In genomic region chr8:11476338-11477177, GRCm38 (mm10) we compare ENCODE assay signal across 8 mouse cellular contexts. TPM values are rescaled to one million over a fixed set of nuclear protein-coding genes. Genes with fewer than 3 reads are reported as not detected.
DNase-seq lines count a peak whose midpoint lies in the region; ATAC-seq and TF ChIP-seq lines count a peak whose summit lies in the region.

No protein-coding gene starts in this region.

- H3K4me2 ChIP-seq in lung, embryonic 16.5 days (ENCODE audit: low read depth, low read length), result peak overlapping the region; percentile 94

- H3K9ac ChIP-seq in heart, adult 2 months (ENCODE audit: low read depth, low read length), result peak overlapping the region; percentile 53
- peak overlapping the region; percentile 54 for H3K9ac ChIP-seq in lung, embryonic 16.5 days (ENCODE audit: low read length)

- TF ChIP-seq POLR2A in heart, adult 2 months (IDR thresholded peaks at IDR 0.05; ENCODE audit: insufficient read depth, low read depth, low read length), result peak; percentile 70; the same call in 1 of the 2 replicates
- no peak for TF ChIP-seq POLR2A in olfactory bulb, adult 2 months (IDR thresholded peaks at IDR 0.05; ENCODE audit: insufficient read depth, low read depth, low read length)

- TF ChIP-seq CTCF in heart, adult 2 months (IDR thresholded peaks at IDR 0.05), result no peak
- no peak for TF ChIP-seq CTCF in olfactory bulb, adult 2 months (IDR thresholded peaks at IDR 0.05; ENCODE audit: insufficient read depth, low read depth, low read length)

- WGBS in heart, adult 2 months, result 18% methylated on average over 24 of the region's 24 CpGs
- WGBS in lung, embryonic 16.5 days, result 6% methylated on average over 24 of the region's 24 CpGs
- 32% methylated on average over 24 of the region's 24 CpGs for WGBS in olfactory bulb, adult 2 months

- H3K4me1 ChIP-seq in heart, adult 2 months (ENCODE audit: control insufficient read depth, insufficient read depth, low read length), result peaks cover 7% of the 10 kb centered on the region; the same call in 1 of the 2 replicates
- peaks cover 33% of the 10 kb centered on the region for H3K4me1 ChIP-seq in lung, embryonic 16.5 days (replicated peaks; ENCODE audit: control insufficient read depth, insufficient read depth, low read length)
- peaks cover 21% of the 10 kb centered on the region for H3K4me1 ChIP-seq in olfactory bulb, adult 2 months (ENCODE audit: control insufficient read depth, insufficient read depth, low read length)

- no peak for TF ChIP-seq EP300 in heart, adult 2 months (IDR thresholded peaks at IDR 0.05; ENCODE audit: insufficient read depth, low read depth, low read length)

- H3K36me3 ChIP-seq in heart, adult 2 months (ENCODE audit: control insufficient read depth, insufficient read depth, low read length), result no peaks in the 10 kb centered on the region
- H3K36me3 ChIP-seq in lung, embryonic 16.5 days (ENCODE audit: control insufficient read depth, insufficient read depth, low read length), result no peaks in the 10 kb centered on the region

- peak overlapping the region; percentile 96 for H3K27ac ChIP-seq in heart, adult 2 months
- H3K27ac ChIP-seq in lung, embryonic 16.5 days (ENCODE audit: low read length), result peak overlapping the region; percentile 89
- H3K27ac ChIP-seq in olfactory bulb, adult 2 months (ENCODE audit: insufficient read depth, low read depth, low read length), result no peak overlapping the region

- no peaks in the 10 kb centered on the region for H3K9me3 ChIP-seq in lung, embryonic 16.5 days (ENCODE audit: control insufficient read depth, low read length)

- peak overlapping the region; percentile 68 for H3K4me3 ChIP-seq in heart, adult 2 months
- H3K4me3 ChIP-seq in lung, embryonic 16.5 days (ENCODE audit: low read length), result peak overlapping the region; percentile 68
- peak overlapping the region; percentile 16 for H3K4me3 ChIP-seq in olfactory bulb, adult 2 months (ENCODE audit: insufficient read depth, low read depth, low read length)

- intact Hi-C loops in heart, adult 2 months (cut with DNase I), result no loop called here

- ATAC-seq in lung, embryonic 16.5 days (ENCODE audit: low read depth), result peak; percentile 58

- no peaks in the 10 kb centered on the region for H3K27me3 ChIP-seq in heart, adult 2 months (ENCODE audit: control insufficient read depth, insufficient read depth, low read length)
- H3K27me3 ChIP-seq in lung, embryonic 16.5 days (ENCODE audit: control insufficient read depth, insufficient read depth, low read depth, low read length), result peaks cover 11% of the 10 kb centered on the region

- no peaks in the 10 kb centered on the region for H3K79me2 ChIP-seq in heart, adult 2 months (replicated peaks; ENCODE audit: control insufficient read depth, insufficient read depth, low read length)

- peak; percentile 41 for DNase-seq in ovary, postnatal 36 days (ENCODE audit: low spot score)
- no peak for DNase-seq in ovary, postnatal 10 days (ENCODE audit: low spot score)
- peak; percentile 45 for DNase-seq in brain, adult 2 months (ENCODE audit: low read depth, low spot score)
- peak; percentile 72 to 81 for DNase-seq in heart, adult 2 months
- DNase-seq in kidney, adult 11 months, result peak; percentile 70
- no peak for DNase-seq in frontal cortex, postnatal 14 days (ENCODE audit: low spot score in 2 of 2)

RNA-seq across cellular contexts. Expression of gene Rab20, which starts 2.0 kb away (rescaled TPM):
- total RNA-seq in heart, adult 2 months (2021), result 10 to 100 TPM; 17.8 to 27.4 TPM
- 40.9 and 46.8 TPM in 2 replicates for polyA plus RNA-seq in heart, adult 2 months (2012; rRNA removed)
- polyA plus RNA-seq in lung, embryonic 16.5 days (2015; fragmentation: Nextera tagmentation; extraction: Ambion mirVana), result 13.2 and 14.4 TPM in 2 replicates
- not detected in 2 replicates for polyA plus RNA-seq in olfactory bulb, adult 2 months (2012; ENCODE audit: insufficient read depth, insufficient read length, low replicate concordance, missing spikeins)

RNA-seq across cellular contexts. Expression of gene Naxd, which starts 20.7 kb away (rescaled TPM):
- total RNA-seq in heart, adult 2 months (2021), result 10 to 100 TPM; 31.2 to 32.7 TPM
- 56.9 and 64.1 TPM in 2 replicates for polyA plus RNA-seq in heart, adult 2 months (2012; rRNA removed)
- 164 and 169 TPM in 2 replicates for polyA plus RNA-seq in lung, embryonic 16.5 days (2015; fragmentation: Nextera tagmentation; extraction: Ambion mirVana)
- not detected in 2 replicates for polyA plus RNA-seq in olfactory bulb, adult 2 months (2012; ENCODE audit: insufficient read depth, insufficient read length, low replicate concordance, missing spikeins)

Comparison
In these comparisons a context has a peak if more than half of its experiments do, and no peak if none do; other contexts are left out.
1. DNase-seq: peak in ovary, postnatal 36 days (single experiment), brain, adult 2 months (single experiment), heart, adult 2 months (2 of 2) and kidney, adult 11 months (single experiment); none in ovary, postnatal 10 days (single experiment) and frontal cortex, postnatal 14 days (0 of 2).
2. H3K4me3 ChIP-seq: peak in every context shown above with its lines; median percentile 68 in heart, adult 2 months; 68 in lung, embryonic 16.5 days; 16 in olfactory bulb, adult 2 months.
3. RNA of gene Rab20, which starts 2.0 kb away (polyA plus RNA-seq): 40.9 to 46.8 TPM in heart, adult 2 months and 13.2 to 14.4 TPM in lung, embryonic 16.5 days; not detected in olfactory bulb, adult 2 months; every median in the first group is over 10 times any median in the second.